Mouse (Mus musculus): Measurements from ENCODE around the gene Sik2. TPM values are rescaled to one million over a fixed set of nuclear protein-coding genes. Genes with fewer than 3 reads are reported as not detected.

Gene Sik2
- polyA plus RNA-seq, 1 experiment from 2014 or later = 17.9 TPM

GRCm38 (mm10) chr9:50929986-50930385 lies 78.9 kb downstream of the Sik2 start:
- H3K27ac ChIP-seq = no peak overlapping the region
- H3K4me3 ChIP-seq = no peak overlapping the region
- H3K4me1 ChIP-seq = no peaks in the 10 kb centered on the region
- no peak for ATAC-seq (ENCODE audit: low FRiP score, low read depth)
- no peak overlapping the region for H3K4me2 ChIP-seq (replicated peaks)
- no peaks in the 10 kb centered on the region for H3K27me3 ChIP-seq
- H3K36me3 ChIP-seq = peaks cover 34% of the 10 kb centered on the region
- no peaks in the 10 kb centered on the region for H3K9me3 ChIP-seq
- H3K9ac ChIP-seq = no peak overlapping the region

- ATAC-seq (ENCODE audit: low FRiP score, low read depth) = no peak
- Histone ChIP-seq H3K36me3 (peaks cover 9% of the 10 kb centered on the region), H3K27me3 (no peaks in the 10 kb centered on the region), H3K4me2 (replicated peaks) (no peak overlapping the region), H3K4me1 (peaks cover 4% of the 10 kb centered on the region), H3K9ac (no peak overlapping the region), H3K4me3 (no peak overlapping the region), H3K9me3 (no peaks in the 10 kb centered on the region), H3K27ac (no peak overlapping the region)
- WGBS = 86% methylated on average over 4 of the region's 4 CpGs
Measured at GRCm38 (mm10) chr9:50925801-50926200, 83.1 kb downstream of the Sik2 start.

GRCm38 (mm10) chr9:50924454-50924853 lies 84.4 kb downstream of the Sik2 start:
- Histone ChIP-seq H3K4me3 (no peak overlapping the region), H3K4me2 (replicated peaks) (no peak overlapping the region), H3K9me3 (no peaks in the 10 kb centered on the region), H3K9ac (no peak overlapping the region), H3K4me1 (peaks cover 7% of the 10 kb centered on the region), H3K27me3 (no peaks in the 10 kb centered on the region), H3K36me3 (peaks cover 7% of the 10 kb centered on the region; the same call in 1 of the 2 replicates), H3K27ac (no peak overlapping the region)
- no peak for ATAC-seq (ENCODE audit: low FRiP score, low read depth)

GRCm38 (mm10) chr9:50922363-50923153 lies 86.3 kb downstream of the Sik2 start:
- ATAC-seq (ENCODE audit: low FRiP score, low read depth) = no peak
- 76% methylated on average over 5 of the region's 5 CpGs for WGBS

GRCm38 (mm10) chr9:50920933-50921895 lies 87.7 kb downstream of the Sik2 start:
- H3K36me3 ChIP-seq = 0 out of 2 replicates have a peak, but pooled peaks cover 2% of the 10 kb centered on the region
- H3K4me2 ChIP-seq (replicated peaks) = no peak overlapping the region
- H3K27me3 ChIP-seq = no peaks in the 10 kb centered on the region
- H3K4me3 ChIP-seq = no peak overlapping the region
- WGBS = 75% methylated on average over 3 of the region's 3 CpGs
- H3K4me1 ChIP-seq = peaks cover 7% of the 10 kb centered on the region
- no peak overlapping the region for H3K9ac ChIP-seq
- ATAC-seq (ENCODE audit: low FRiP score, low read depth) = no peak
- no peak overlapping the region for H3K27ac ChIP-seq
- no peaks in the 10 kb centered on the region for H3K9me3 ChIP-seq

More at GRCm38 (mm10) chr9:50922363-50923153, 86.3 kb downstream of the Sik2 start:
- Histone ChIP-seq H3K4me1 (peaks cover 7% of the 10 kb centered on the region), H3K9me3 (no peaks in the 10 kb centered on the region), H3K4me2 (replicated peaks) (no peak overlapping the region), H3K4me3 (no peak overlapping the region), H3K36me3 (peaks cover 1% of the 10 kb centered on the region; the same call in 1 of the 2 replicates), H3K9ac (no peak overlapping the region), H3K27me3 (no peaks in the 10 kb centered on the region), H3K27ac (no peak overlapping the region)

- H3K4me1 ChIP-seq = peaks cover 7% of the 10 kb centered on the region
- no peak overlapping the region for H3K9ac ChIP-seq
- no peak overlapping the region for H3K4me3 ChIP-seq
- 89% methylated on average over 2 of the region's 2 CpGs for WGBS
- no peak overlapping the region for H3K4me2 ChIP-seq (replicated peaks)
- no peaks in the 10 kb centered on the region for H3K9me3 ChIP-seq
- ATAC-seq (ENCODE audit: low FRiP score, low read depth) = no peak
- no peak overlapping the region for H3K27ac ChIP-seq
- no peaks in the 10 kb centered on the region for H3K27me3 ChIP-seq
- H3K36me3 ChIP-seq = peaks cover 8% of the 10 kb centered on the region; the same call in 1 of the 2 replicates
Measured at GRCm38 (mm10) chr9:50919554-50919953, 89.3 kb downstream of the Sik2 start.

- H3K4me1 ChIP-seq = peaks cover 7% of the 10 kb centered on the region
- WGBS = 55% methylated on average over 3 of the region's 3 CpGs
- no peak for ATAC-seq (ENCODE audit: low FRiP score, low read depth)
- H3K27ac ChIP-seq = no peak overlapping the region
- H3K4me2 ChIP-seq (replicated peaks) = no peak overlapping the region
- H3K27me3 ChIP-seq = no peaks in the 10 kb centered on the region
- no peak overlapping the region for H3K4me3 ChIP-seq
- peaks cover 8% of the 10 kb centered on the region; the same call in 1 of the 2 replicates for H3K36me3 ChIP-seq
- H3K9me3 ChIP-seq = no peaks in the 10 kb centered on the region
- no peak overlapping the region for H3K9ac ChIP-seq
Measured at GRCm38 (mm10) chr9:50918131-50918530, 90.7 kb downstream of the Sik2 start.

GRCm38 (mm10) chr9:50911861-50912515 lies 96.9 kb downstream of the Sik2 start:
- Histone ChIP-seq H3K27me3 (no peaks in the 10 kb centered on the region), H3K4me3 (no peak overlapping the region), H3K27ac (no peak overlapping the region), H3K4me2 (replicated peaks) (no peak overlapping the region), H3K9me3 (no peaks in the 10 kb centered on the region), H3K36me3 (peaks cover 21% of the 10 kb centered on the region), H3K4me1 (no peaks in the 10 kb centered on the region), H3K9ac (no peak overlapping the region)
- no peak for ATAC-seq (ENCODE audit: low FRiP score, low read depth)
- 83% methylated on average over 7 of the region's 7 CpGs for WGBS

- Histone ChIP-seq H3K4me1 (peaks cover 17% of the 10 kb centered on the region), H3K9me3 (no peaks in the 10 kb centered on the region), H3K27me3 (no peaks in the 10 kb centered on the region), H3K4me3 (no peak overlapping the region), H3K9ac (no peak overlapping the region), H3K36me3 (peaks cover 5% of the 10 kb centered on the region; the same call in 1 of the 2 replicates), H3K4me2 (replicated peaks) (no peak overlapping the region), H3K27ac (no peak overlapping the region)
- WGBS = 77% methylated on average over 3 of the region's 3 CpGs
- ATAC-seq (ENCODE audit: low FRiP score, low read depth) = no peak
Measured at GRCm38 (mm10) chr9:50905321-50905720, 103.6 kb downstream of the Sik2 start.

- ATAC-seq (ENCODE audit: low FRiP score, low read depth) = no peak
- peaks cover 24% of the 10 kb centered on the region for H3K4me1 ChIP-seq
Measured at GRCm38 (mm10) chr9:50904196-50904847, 104.6 kb downstream of the Sik2 start.

More at GRCm38 (mm10) chr9:50904196-50904847, 104.6 kb downstream of the Sik2 start:
- Histone ChIP-seq H3K27ac (no peak overlapping the region), H3K9ac (no peak overlapping the region), H3K27me3 (no peaks in the 10 kb centered on the region), H3K4me2 (replicated peaks) (no peak overlapping the region), H3K9me3 (no peaks in the 10 kb centered on the region), H3K4me3 (no peak overlapping the region), H3K36me3 (peaks cover 5% of the 10 kb centered on the region)
- 71% methylated on average over 6 of the region's 6 CpGs for WGBS

Data from limb, embryonic 13.5 days (tissue).